Mouse (Mus musculus): ENCODE data around the gene Galk1. TPM values are rescaled to one million over a fixed set of nuclear protein-coding genes. Genes with fewer than 3 reads are reported as not detected.

Gene Galk1
- polyA plus RNA-seq, 1 experiment from 2014 or later, result 59.5 TPM

GRCm38 (mm10) chr11:115962651-115963412 lies 49.7 kb downstream of the Galk1 start:
- ATAC-seq (no peak), DNase-seq (ENCODE audit: low spot score) (no peak)
- Histone ChIP-seq H3K9me3 (replicated peaks; ENCODE audit: control insufficient read depth, low read length) (no peaks in the 10 kb centered on the region), H3K4me3 (ENCODE audit: low read depth, low read length) (no peak overlapping the region), H3K27ac (ENCODE audit: low read depth, low read length) (no peak overlapping the region), H3K9ac (ENCODE audit: low read length) (no peak overlapping the region), H3K4me2 (ENCODE audit: low read length) (no peak overlapping the region), H3K36me3 (ENCODE audit: control insufficient read depth, insufficient read depth, low read length) (peaks cover 84% of the 10 kb centered on the region), H3K27me3 (replicated peaks; ENCODE audit: control insufficient read depth, insufficient read depth, low read length) (no peaks in the 10 kb centered on the region), H3K4me1 (ENCODE audit: control insufficient read depth, insufficient read depth, low read length) (no peaks in the 10 kb centered on the region)
- 88% methylated on average over 9 of the region's 9 CpGs for WGBS

- H3K4me1 ChIP-seq (ENCODE audit: control insufficient read depth, insufficient read depth, low read length), result no peaks in the 10 kb centered on the region
- H3K9me3 ChIP-seq (replicated peaks; ENCODE audit: control insufficient read depth, low read length), result no peaks in the 10 kb centered on the region
- DNase-seq (ENCODE audit: low spot score) (no peak), ATAC-seq (no peak)
- no peak overlapping the region for H3K9ac ChIP-seq (ENCODE audit: low read length)
- H3K4me3 ChIP-seq (ENCODE audit: low read depth, low read length), result no peak overlapping the region
- H3K4me2 ChIP-seq (ENCODE audit: low read length), result no peak overlapping the region
- H3K36me3 ChIP-seq (ENCODE audit: control insufficient read depth, insufficient read depth, low read length), result peaks cover 84% of the 10 kb centered on the region
- 97% methylated on average over 9 of the region's 9 CpGs for WGBS
- no peaks in the 10 kb centered on the region for H3K27me3 ChIP-seq (replicated peaks; ENCODE audit: control insufficient read depth, insufficient read depth, low read length)
- H3K27ac ChIP-seq (ENCODE audit: low read depth, low read length), result no peak overlapping the region
Observed at GRCm38 (mm10) chr11:115959018-115959417, 53.5 kb downstream of the Galk1 start.

Other genes with a start within 250 kb of the Galk1 start
- 12.4 and 19.6 TPM in 2 replicates for gene Tmem94, start 247.3 kb downstream of the Galk1 start, polyA plus RNA-seq (2014; fragmentation: Nextera tagmentation; extraction: Ambion mirVana)
- 8.0 and 8.9 TPM in 2 replicates for gene Caskin2, start 199.1 kb downstream of the Galk1 start, polyA plus RNA-seq (2014; fragmentation: Nextera tagmentation; extraction: Ambion mirVana)
- gene Tsen54, start 198.0 kb downstream of the Galk1 start, polyA plus RNA-seq (2014; fragmentation: Nextera tagmentation; extraction: Ambion mirVana), result 15.2 and 19.1 TPM in 2 replicates
- 0.70 and 1.3 TPM in 2 replicates for gene Llgl2, start 188.7 kb downstream of the Galk1 start, polyA plus RNA-seq (2014; fragmentation: Nextera tagmentation; extraction: Ambion mirVana)
- not detected in 2 replicates for gene Myo15b, start 154.3 kb downstream of the Galk1 start, polyA plus RNA-seq (2014; fragmentation: Nextera tagmentation; extraction: Ambion mirVana)
- 0.52 and 1.6 TPM in 2 replicates for gene Smim5, start 112.8 kb downstream of the Galk1 start, polyA plus RNA-seq (2014; fragmentation: Nextera tagmentation; extraction: Ambion mirVana)
- gene Smim6, start 100.7 kb downstream of the Galk1 start, polyA plus RNA-seq (2014; fragmentation: Nextera tagmentation; extraction: Ambion mirVana), result 0.18 and 0.22 TPM in 2 replicates
- gene Sap30bp, start 79.4 kb downstream of the Galk1 start, polyA plus RNA-seq (2014; fragmentation: Nextera tagmentation; extraction: Ambion mirVana), result 55.8 and 56.5 TPM in 2 replicates
- gene Recql5, start 79.2 kb downstream of the Galk1 start, polyA plus RNA-seq (2014; fragmentation: Nextera tagmentation; extraction: Ambion mirVana), result 16.5 and 20.4 TPM in 2 replicates
- 0.48 and 0.62 TPM in 2 replicates for gene Itgb4, start 38.0 kb downstream of the Galk1 start, polyA plus RNA-seq (2014; fragmentation: Nextera tagmentation; extraction: Ambion mirVana)
- gene H3f3b, start 15.2 kb upstream of the Galk1 start, polyA plus RNA-seq (2014; fragmentation: Nextera tagmentation; extraction: Ambion mirVana), result 2,620 and 3,081 TPM in 2 replicates
- gene Unk, start 17.6 kb upstream of the Galk1 start, polyA plus RNA-seq (2014; fragmentation: Nextera tagmentation; extraction: Ambion mirVana), result 23.4 and 24.9 TPM in 2 replicates
- gene Unc13d, start 65.2 kb upstream of the Galk1 start, polyA plus RNA-seq (2014; fragmentation: Nextera tagmentation; extraction: Ambion mirVana), result 0.19 and 0.62 TPM in 2 replicates
- 145 and 166 TPM in 2 replicates for gene Wbp2, start 74.3 kb upstream of the Galk1 start, polyA plus RNA-seq (2014; fragmentation: Nextera tagmentation; extraction: Ambion mirVana)
- 4.0 and 6.0 TPM in 2 replicates for gene Trim47, start 114.5 kb upstream of the Galk1 start, polyA plus RNA-seq (2014; fragmentation: Nextera tagmentation; extraction: Ambion mirVana)
- gene Trim65, start 118.4 kb upstream of the Galk1 start, polyA plus RNA-seq (2014; fragmentation: Nextera tagmentation; extraction: Ambion mirVana), result 0.97 and 1.1 TPM in 2 replicates
- 79.6 and 83.4 TPM in 2 replicates for gene Mrpl38, start 126.1 kb upstream of the Galk1 start, polyA plus RNA-seq (2014; fragmentation: Nextera tagmentation; extraction: Ambion mirVana)
- 25.9 and 44.4 TPM in 2 replicates for gene Fbf1, start 155.4 kb upstream of the Galk1 start, polyA plus RNA-seq (2014; fragmentation: Nextera tagmentation; extraction: Ambion mirVana)
- 81.8 and 83.2 TPM in 2 replicates for gene Ten1, start 186.1 kb upstream of the Galk1 start, polyA plus RNA-seq (2014; fragmentation: Nextera tagmentation; extraction: Ambion mirVana)
- gene Acox1, start 186.3 kb upstream of the Galk1 start, polyA plus RNA-seq (2014; fragmentation: Nextera tagmentation; extraction: Ambion mirVana), result 48.1 and 56.3 TPM in 2 replicates
- gene Evpl, start 225.4 kb upstream of the Galk1 start, polyA plus RNA-seq (2014; fragmentation: Nextera tagmentation; extraction: Ambion mirVana), result 0.11 and 0.17 TPM in 2 replicates